Mouse (Mus musculus) urinary bladder, postnatal 10 days (tissue): ENCODE results near the gene Cerk.
"Not testable (repeated sequence)": the region's sequence is repeated elsewhere in the genome, so short reads cannot be mapped to it uniquely, and the experiment has no call there.

Experiments used
- DNase-seq: peaks from one replicate; pipeline ENCODE4 v3.0.0; 2022; ENCODE audit warnings: low spot score

The Cerk gene

DNA sequence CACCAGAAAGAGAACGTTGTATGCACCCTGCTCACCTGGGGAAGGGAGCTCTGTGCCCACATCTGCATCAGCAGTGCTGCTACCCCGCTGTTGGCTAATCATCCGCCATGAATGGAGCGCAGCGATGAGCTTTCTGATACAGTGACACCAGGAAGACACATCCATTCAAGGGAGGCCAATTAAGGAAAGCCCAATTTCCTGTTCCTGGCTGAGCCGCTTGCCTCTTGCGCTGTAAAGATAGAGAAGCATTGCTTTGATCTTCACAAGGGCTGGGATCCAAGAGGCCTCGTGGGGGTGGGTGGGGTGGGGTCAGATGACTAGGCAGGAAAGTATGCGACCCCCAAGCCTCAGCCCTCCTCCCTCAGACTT is 72.6 kb downstream of the Cerk start:
- DNase-seq: no peak

DNA sequence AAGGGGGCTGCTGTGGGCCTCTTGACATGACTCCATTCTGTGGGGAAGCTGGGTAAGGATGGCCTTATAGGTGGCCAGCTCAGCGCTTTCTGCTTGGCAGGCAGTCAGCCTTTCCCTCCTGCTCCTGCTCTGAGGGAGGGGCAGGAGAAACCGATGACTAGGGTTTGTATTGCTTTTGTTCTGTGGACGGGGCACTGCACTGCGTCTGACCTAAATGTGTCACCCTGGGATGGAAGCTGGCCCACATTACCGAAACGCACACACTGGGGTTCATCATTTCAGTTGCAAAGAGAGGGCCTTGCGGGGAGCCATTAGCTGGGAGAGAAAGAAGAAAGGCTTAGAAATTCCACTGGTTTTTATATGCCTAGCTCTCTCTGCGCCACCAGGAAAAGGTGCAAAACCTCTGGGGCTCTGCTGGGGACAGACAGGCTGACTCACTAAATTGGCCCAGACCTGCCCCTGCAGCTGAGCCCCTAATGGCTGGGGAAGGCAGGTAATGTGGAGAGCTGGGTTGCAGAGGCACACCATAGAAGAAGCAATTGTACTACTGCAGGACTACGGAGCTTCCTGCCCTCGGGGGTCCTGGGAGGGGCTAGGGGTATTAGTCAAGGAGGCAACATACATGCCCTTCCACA is 73.1 kb downstream of the Cerk start:
- DNase-seq: no peak

DNA sequence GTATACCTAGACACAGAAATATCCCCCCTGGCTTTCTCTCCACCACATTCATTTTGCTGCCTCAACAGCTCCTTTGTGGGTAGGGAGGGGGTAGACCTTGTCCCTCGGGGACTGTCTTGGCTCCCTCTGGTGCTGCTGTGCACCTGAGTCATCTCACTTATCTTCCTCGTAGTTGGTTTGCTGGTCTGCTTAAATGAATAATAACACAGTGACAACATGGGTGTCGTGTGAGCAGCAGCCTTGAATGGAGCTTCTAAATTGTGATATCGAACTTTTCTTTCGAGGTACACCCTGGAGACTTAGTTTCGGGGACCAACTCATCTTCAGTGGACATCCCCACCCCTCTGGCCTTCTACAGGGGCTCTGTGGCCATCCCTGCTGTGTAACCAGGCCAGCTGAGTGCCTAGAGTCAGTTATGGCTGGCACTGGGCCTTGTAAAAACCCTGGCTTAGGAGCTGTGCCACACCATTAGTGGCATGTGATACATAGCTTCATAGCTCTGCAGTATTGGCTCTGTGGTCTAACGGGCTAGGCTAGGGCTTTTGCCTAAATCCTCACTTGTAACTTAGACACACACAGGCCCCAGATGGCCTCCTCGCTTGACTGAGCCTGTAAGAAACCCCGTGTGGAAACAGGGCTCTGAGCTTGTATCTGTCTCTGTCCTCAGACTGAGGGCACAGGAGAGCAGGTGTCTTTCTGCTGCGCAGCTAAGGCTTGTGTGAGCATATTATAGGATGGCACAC is 75.4 kb downstream of the Cerk start:
- no peak for DNase-seq

DNA sequence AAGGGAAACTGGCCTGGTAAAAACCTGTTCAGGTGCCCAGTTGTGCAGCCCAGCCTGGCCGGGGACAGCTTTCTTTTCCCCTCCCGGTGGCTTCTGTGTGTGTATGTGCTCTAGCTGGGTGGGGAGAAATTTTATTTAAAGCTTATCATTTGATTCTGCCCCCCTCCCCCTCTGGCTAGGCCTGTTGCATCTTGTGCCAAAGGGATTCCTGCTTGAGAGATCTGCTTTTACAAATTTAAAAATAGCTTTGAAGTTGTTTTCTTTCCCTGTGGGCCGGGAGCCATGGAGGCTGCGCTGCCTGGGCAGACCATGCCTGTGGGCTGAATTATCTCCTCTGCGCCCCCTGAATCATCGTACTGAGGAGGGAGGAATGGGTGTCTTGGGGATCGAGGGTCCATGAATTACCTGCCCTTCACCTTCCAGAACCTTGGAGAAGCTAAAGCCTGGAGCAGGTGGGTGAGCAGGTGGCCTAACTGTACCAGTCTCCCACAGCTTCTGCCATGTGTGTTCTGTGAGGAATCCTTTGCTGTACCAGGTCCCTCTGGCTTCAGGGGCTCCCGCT is 76.2 kb downstream of the Cerk start:
- no peak for DNase-seq

DNA sequence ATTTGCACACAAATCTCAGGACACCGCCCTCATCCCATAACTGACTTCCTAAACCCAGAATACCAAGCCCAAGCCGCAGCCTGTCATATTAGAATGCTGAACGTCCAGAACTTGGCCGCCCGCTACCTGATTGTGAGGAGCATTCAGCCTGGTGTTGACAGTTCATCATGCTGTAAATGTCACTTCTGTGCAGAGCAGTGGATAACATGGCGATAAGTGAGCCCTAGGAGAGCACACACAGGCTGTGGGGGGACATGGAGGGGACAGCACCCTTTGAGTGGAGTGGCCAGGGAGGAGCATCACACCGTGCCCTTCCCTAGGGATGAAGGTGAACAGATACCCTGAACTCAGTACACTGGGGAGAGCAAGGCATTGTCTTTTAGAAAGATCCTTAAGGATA is 76.7 kb downstream of the Cerk start:
- no peak for DNase-seq

DNA sequence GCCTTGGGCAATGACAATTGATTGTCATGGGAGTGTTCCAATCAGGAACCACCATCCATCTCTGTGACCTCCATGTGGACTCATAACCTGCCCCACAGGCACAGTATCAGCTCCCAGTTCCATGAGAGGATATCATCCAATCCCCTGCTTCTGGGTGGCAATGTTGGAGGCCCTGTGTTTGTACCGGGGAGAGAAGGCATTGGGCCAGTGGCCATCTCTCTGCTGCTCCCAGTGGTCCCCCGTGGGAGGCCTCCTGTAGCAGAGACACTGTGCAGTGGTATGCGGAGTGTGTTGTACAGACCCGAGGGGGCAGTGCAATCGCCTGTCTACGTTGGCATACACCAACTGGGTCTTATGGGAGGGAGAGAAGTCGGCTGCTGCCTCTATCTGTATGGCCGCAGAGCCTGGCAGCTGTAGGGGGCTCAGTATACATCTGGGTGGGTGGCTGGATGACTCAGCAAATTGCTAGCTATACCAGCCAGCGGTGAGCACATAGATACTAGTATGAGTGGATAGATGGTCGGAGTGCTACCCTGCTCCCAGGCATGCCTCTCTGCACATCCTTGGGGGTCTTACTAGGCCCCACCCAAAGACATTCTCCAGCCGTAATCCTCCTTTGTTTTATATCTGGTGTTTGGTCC is 78.0 kb downstream of the Cerk start:
- DNase-seq: no peak

DNA sequence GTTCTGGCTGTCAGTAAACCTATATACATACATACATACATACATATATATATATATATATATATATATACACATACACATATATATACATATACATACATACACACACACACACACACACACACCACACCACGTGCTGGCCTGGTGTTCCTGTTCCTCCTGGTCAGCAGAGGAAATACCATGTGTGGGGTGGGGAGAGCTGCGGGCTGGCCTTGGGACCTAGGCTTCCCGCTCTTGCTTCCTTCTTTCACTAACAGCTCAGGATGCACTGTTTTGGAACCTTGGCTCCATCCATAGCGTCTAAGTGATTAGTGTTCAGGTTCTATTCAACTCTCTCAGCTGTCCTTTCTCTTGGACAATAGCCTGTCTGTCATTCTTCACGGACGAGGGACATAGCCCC is 80.2 kb downstream of the Cerk start:
- no peak for DNase-seq

DNA sequence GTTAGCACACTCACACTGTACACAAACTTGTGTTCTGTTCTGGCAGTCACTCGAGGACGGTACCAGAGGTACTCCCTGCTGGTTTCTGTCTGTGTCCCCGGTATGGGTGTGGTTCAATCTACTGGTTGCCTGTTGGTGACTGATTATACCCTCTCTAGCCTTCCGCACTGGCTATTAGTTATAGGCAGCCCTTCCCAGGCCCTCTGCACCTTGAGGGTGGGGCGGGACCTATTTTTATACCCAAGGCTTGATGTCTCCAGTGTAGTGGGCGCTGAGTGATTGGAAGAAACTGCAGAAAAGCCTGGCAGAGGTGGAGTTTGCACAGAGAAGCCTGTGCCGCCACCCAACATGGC is 80.6 kb downstream of the Cerk start:
- DNase-seq: no peak

DNA sequence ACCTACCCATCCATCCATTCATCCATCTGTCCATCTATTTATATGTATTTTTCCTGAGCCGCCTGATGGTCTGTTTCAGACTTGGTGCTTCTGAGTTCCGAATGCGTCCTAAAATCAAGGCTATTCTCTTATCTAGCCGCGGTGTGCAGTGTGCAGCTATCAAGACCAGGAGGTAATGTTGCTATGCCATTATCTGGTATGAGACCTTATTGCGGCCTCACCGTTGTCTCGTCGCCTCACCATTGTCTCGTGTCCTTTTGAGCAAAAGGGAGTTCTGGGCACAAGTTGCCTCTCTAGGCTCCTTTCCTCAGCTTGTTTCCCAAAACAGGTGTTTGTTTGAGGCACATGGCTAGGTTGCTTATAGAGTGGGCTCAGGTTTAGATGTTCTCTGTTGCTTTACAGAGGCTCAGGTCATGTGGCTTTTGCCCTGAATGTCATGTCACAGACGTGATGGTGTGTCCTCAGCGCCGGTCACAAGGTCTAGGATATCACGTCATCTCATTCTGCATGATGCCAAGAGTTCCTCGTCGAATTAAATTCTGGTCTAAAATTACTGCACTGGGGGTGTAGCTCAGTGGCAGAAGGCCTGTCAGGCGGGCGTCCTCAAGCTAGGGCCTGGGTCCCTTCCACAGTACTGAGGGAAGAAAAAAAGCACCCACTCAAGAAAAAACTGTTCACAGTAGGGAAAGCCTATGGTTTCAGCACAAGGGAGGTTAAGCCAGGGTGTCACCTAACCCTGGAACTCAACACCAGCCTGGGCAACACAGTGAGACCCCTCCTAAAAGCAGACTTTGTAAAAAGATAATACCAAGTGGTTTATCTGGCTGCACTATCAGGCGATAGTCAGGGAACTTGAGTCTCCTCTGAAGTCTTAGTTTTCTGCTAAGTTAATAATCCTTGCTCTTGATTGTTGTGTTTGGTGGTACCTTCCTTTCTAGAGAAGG is 81.3 kb downstream of the Cerk start:
- DNase-seq: no peak

DNA sequence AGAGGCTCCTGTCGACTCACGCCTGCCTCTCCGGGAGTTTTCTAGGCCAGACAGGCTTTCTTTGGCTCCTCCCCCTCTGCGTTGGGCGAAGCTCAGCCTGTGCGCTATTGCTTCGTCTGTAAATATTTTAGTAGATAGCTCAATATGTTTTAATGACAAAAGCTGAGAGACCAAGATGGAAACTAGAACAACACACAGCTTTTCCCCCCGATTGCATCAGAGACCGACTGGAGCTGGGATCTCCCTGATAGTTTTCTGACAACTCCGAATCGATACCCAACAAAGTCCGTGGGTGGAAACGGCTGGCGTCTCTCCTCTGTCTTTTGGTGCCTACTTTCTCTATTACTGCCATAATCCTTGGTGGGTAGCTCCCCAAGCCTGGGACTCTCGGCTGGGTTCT is 83.6 kb downstream of the Cerk start:
- no peak for DNase-seq

DNA sequence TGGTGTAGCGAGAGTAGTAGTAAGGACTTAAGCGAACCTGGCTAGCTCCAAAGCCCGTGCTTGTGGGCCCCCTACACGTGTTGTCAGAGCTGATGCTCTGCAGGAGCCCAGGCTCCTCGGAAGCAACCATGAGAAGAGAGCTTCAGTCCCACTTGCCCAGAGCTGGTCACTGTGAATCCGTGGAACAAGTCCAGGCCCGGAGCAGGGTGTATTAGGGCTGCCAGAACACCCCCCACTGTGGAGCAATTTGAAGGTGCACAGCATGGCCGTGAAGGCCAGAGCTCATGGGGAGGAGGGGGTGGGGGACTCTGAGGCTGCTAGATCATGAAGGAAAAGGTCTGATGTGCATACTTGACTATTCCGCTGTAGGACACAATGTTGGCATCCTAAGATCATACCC is 84.4 kb downstream of the Cerk start:
- no peak for DNase-seq

DNA sequence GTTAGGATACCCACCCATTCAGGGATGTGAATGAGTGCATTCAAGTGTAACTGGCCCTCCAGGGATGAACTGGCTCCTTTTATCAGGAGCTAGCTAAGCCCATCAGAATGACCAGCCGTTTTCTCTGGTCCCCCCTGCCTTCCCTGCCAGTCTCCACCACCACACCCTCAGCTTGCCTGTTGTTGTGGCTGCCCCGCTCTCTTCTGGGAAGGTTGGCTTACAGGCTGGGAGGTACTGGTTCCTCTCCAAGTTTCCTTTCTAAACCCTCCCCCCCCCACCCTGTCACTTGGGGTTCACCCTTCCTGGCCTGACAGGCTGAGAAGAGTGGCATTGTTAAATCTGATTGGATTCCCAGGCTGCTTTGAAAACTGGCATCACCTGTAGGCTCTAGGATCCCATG is 88.1 kb downstream of the Cerk start:
- no peak for DNase-seq

DNA sequence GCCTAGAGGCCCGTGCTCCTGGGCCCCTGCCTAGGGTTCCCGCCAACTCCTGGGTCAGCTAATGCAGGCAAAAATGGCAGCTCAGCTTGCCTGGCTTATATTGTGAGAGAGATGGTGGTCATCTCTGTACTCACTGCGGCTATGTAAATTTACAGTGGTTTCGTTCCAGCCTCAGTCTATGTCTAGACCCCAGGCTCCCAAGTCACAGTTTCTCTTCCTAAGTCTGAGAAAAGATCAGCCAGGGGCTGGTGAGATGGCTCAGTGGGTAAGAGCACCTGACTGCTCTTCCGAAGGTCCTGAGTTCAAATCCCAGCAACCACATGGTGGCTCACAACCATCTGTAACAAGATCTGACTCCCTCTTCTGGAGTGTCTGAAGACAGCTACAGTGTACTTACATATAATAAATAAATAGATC is 89.3 kb downstream of the Cerk start:
- not testable (repeated sequence) for DNase-seq

DNA sequence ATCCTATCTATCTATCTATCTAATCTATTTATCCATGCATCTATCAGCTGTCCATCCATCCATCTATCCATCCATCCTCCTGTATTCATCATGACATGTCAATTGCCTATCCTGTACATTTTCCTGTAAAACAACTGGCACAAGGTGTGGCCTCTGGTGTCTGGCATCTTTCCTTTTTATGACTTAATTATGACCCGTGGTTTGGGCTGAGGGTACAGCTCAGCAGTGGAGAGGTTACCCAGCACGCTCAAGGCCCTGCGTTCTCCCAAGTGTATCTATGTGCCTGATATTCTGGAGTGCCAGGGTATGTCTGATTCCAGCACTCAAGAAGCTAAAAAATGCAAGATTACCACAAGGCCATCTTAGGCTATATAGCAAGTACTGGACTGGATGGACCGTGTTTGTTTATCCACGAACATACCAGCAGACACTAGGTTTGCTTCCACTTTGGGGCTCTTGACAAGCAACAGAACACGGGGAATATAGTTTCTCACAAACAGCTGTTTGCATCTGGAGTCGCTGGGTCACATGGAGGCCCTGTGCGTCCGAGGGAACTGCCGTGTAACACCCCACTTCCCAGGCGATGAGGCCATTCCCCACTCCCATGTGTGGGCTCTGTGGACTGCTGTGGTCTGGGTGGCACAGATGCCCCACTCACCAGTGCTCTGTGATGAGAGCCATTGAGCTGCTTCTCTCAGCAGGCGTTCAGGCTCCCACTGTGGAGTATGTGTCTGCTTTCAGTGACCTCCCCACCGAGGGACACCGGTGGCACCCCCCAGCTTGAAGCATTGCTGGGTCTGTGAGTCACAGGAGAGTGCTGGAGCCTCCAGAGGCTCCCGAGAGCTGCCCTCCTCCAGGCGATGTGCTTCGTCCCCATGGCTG is 90.0 kb downstream of the Cerk start:
- DNase-seq: no peak

DNA sequence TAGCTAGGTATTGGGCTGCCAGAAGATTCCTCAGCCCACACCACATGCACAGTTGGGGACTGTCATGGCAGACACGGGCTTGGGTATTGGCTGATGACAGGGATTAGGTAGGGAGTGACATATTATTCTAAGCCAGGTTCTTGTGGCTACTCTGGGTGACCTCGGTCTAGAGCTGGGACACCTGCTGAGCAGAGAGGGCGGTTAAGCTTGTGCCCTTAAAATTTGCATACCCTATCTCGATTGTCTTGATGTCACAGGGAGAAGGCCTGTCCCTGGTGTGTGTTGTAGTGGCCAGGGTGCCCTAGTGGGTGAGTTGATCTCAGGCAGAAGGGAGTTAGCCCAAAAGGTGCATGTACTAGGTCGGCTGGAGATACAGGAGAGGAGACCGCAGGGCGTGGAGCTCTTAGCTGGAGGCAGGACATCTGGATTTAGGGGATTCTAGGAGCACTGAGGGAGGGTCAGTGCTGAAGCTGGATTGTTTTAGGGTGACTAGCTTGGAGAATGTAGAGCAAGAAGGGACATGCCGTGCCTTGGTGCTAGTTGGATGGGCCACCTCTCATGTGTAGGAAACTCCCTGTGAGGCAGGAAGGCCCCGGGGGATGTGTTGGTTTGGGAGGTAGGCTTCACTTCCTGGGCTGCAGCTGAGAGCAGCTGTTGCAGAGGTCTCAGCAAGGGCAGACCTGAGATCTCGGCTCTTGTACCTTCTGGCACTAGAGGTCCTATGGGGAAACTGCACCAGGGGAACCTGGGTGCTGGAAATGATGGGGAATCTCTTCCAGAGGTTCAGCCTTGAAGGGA is 91.4 kb downstream of the Cerk start:
- no peak for DNase-seq

DNA sequence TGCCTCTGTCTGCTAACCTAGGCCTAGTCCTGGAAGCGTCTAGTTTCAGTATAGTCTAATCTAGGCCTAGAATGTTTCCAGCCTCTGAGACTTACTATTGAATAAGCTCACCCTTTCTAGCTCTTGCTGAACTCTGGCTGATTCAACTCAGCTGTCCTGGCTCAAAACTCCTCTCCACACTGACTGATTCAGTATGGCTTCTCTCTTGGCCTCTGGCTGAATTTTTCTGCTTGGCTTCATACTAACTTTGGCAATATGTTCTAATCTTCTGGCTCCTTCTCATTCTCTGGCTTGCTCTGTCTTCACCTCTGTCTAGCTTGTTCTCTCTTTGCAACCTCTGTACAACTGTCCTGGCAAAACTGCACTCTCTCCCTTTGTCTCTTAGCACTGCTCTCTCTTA is 92.7 kb downstream of the Cerk start:
- DNase-seq: no peak

DNA sequence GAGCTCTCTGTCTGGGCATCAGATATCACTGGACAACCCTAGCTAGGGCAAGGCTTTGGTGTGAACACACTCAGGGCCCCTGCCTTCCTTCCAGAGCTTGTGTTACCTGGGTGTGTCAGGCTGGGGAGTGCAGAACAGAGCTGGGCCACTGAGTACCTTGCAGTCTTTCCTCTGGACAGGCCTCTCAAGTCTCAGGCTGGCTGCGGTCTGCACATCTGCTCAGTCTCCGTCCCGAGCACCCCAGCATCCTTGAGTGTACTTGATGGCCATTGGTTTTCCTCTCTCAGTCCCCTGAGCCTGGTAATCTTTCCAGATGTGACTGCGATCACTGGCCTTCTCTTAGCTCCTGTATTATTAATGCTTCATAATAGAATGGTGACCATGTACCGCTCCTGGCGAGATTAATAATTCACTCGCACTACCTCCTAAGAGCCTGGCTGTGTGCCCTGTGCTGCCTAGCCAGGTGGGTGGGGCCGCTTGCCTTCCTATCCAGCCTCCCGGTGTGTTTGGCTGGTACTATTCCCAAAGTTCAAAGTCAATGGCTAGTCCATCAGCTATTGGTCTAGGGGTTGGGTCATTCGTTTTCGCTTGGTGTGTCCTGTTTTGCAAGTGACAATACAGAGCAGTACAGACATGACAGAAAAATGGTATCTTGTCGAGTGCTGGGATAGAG is 93.8 kb downstream of the Cerk start:
- no peak for DNase-seq

DNA sequence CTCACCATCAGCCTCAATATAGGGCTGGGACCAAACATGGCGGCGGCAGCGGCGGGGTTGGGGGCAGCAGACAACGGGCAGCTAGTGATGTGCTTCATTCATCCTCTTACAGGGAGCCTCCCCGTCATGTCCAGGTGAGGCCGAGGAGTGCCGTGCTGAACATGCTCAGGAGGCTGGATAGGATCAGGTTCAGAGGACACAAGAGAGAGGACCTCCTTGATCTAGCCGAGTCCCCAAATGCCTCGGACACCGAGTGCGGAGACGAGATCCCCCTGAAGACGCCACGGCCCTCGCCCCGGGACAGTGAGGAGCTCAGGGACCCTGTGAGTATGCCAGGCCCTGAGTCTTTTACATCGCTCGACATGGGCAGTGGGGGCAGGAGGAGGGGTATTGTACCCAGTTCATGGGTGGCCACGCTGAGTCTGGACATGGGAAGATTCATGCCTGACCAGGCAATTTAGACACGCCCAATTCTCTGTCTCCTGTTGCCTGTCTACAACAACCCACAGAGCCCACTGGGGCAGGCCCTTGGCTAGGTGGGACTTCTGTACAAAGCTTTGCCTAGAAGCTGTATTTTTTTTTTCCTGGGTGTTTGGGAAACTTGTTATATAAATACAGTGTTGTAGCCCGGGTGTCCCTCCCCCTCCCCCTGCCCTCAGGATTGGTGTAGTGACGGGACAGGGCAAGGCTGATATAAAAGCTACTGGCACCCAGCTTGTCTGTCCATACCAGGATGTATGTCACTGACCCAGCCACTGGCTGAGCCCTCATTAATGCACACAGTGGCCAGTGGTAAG is 94.5 kb downstream of the Cerk start:
- no peak for DNase-seq

DNA sequence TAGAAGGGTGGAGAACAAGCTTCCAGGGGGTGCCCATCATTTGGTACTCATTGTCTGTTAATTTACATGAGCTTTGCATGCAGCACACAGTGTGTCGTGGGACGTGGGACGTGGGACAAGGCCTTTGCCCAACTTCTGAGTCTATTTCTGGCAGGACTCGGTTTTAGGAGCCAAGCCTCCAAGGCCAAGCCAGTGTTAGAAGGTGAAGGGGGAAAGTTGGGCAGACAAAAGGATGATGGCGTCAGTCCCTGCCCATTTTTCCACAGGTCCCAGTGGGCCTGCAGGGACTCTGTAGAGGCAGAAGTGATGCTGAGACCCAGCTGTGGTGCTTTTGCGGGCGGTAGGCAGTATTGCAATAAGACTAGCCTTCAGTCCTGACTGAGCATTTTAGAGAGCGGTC is 95.4 kb downstream of the Cerk start:
- no peak for DNase-seq
